9 mouse cellular contexts compared by ENCODE assay signal in the genomic region with DNA sequence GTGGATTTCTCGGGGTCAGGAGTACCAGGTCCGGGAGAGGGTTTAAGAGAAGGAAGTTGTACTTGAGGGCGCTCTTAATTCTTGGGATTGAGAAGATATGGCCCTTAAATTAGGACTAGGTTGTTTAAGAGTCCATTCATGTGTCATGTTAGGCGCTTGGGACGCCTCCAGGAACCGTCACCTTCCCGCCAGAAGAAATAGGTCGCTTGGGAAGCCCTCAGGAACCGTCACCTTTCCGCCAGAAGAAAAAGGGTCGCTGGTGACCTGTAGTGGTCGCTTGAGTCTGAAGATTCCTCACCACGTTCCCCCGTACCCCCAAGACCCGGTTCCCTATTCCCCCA. TPM values are rescaled to one million over a fixed set of nuclear protein-coding genes. Genes with fewer than 3 reads are reported as not detected.
DNase-seq lines count a peak whose midpoint lies in the region; ATAC-seq and TF ChIP-seq lines count a peak whose summit lies in the region.
"Had no signal": no experiment of that assay in that cellular context is flagged by ENCODE, and none has a peak within 500 bp of the region (broad histone marks: within the 10 kb centered on the region; RNA-seq: fewer than 3 reads in every experiment).

No protein-coding gene starts in this region.

- no peak for ATAC-seq in G1E (ENCODE audit: extremely low read depth, insufficient number of reproducible peaks, low FRiP score, poor library complexity, severe bottlenecking)
- ATAC-seq in intestine, embryonic 16.5 days, result no peak

- no peaks in the 10 kb centered on the region for H3K27me3 ChIP-seq in G1E (ENCODE audit: insufficient read depth, low read length)
- no peaks in the 10 kb centered on the region for H3K27me3 ChIP-seq in intestine, embryonic 16.5 days (replicated peaks; ENCODE audit: control insufficient read depth, insufficient read depth, low read length)
- H3K27me3 ChIP-seq in midbrain, embryonic 10.5 days (ENCODE audit: low read depth, poor library complexity, severe bottlenecking), result no peaks in the 10 kb centered on the region

- TF ChIP-seq POLR2A in embryonic fibroblast, embryonic 13.5 days (IDR thresholded peaks at IDR 0.05; ENCODE audit: low read depth, low read length), result no peak

- H3K4me2 ChIP-seq in intestine, embryonic 16.5 days (ENCODE audit: low read depth, low read length), result peak overlapping the region; percentile 84

- H3K9ac ChIP-seq in intestine, embryonic 16.5 days (ENCODE audit: low read depth, low read length), result peak overlapping the region; percentile 97

- DNase-seq in gastrocnemius, adult 2 months, result peak; percentile 23
- no peak for DNase-seq in gastrocnemius, postnatal 36 days
- no peak for DNase-seq in G1E (ENCODE audit: low spot score)
- DNase-seq in midbrain, embryonic 10.5 days (ENCODE audit: low spot score), result no peak
- peak; percentile 20 for DNase-seq in thymus, postnatal 4 days
- DNase-seq in spleen, postnatal 36 days (ENCODE audit: low spot score in 2 of 2), result no peak

- no peak for TF ChIP-seq CTCF in gastrocnemius, adult 2 months (IDR thresholded peaks at IDR 0.05)
- TF ChIP-seq CTCF in G1E (IDR thresholded peaks at IDR 0.05; ENCODE audit: low read depth, low read length), result no peak
- no peak for TF ChIP-seq CTCF in embryonic fibroblast, embryonic 13.5 days (IDR thresholded peaks at IDR 0.05; ENCODE audit: borderline replicate concordance, insufficient read depth, low read length)

- peaks cover 29% of the 10 kb centered on the region for H3K4me1 ChIP-seq in G1E (ENCODE audit: insufficient read depth, low read depth, low read length)
- H3K4me1 ChIP-seq in embryonic fibroblast, embryonic 13.5 days (ENCODE audit: control insufficient read depth, insufficient read depth, low read length), result peaks cover 9% of the 10 kb centered on the region
- peaks cover 25% of the 10 kb centered on the region for H3K4me1 ChIP-seq in intestine, embryonic 16.5 days (ENCODE audit: control insufficient read depth, insufficient read depth, low read length)
- H3K4me1 ChIP-seq in midbrain, embryonic 10.5 days, result peaks cover 33% of the 10 kb centered on the region

- peak overlapping the region; percentile 94 for H3K27ac ChIP-seq in gastrocnemius, adult 2 months
- peak overlapping the region; percentile 99 for H3K27ac ChIP-seq in embryonic fibroblast, embryonic 13.5 days (ENCODE audit: insufficient read depth, low read length)
- H3K27ac ChIP-seq in intestine, embryonic 16.5 days (ENCODE audit: low read length), result peak overlapping the region; percentile 99
- H3K27ac ChIP-seq in midbrain, embryonic 10.5 days (replicated peaks), result peak overlapping the region; percentile 100

- H3K9me3 ChIP-seq in G1E (replicated peaks), result no peaks in the 10 kb centered on the region
- H3K9me3 ChIP-seq in intestine, embryonic 16.5 days (ENCODE audit: control insufficient read depth, low read length), result no peaks in the 10 kb centered on the region
- H3K9me3 ChIP-seq in midbrain, embryonic 10.5 days (replicated peaks), result no peaks in the 10 kb centered on the region

- under 1% methylated on average over 15 of the region's 15 CpGs for WGBS in intestine, embryonic 16.5 days
- under 1% methylated on average over 15 of the region's 15 CpGs for WGBS in midbrain, embryonic 10.5 days

- intact Hi-C loops in gastrocnemius, adult 2 months (cut with DNase I), result no loop called here
- intact Hi-C loops in gastrocnemius, postnatal 36 days (cut with DNase I), result no loop called here

- peak overlapping the region; percentile 90 for H3K4me3 ChIP-seq in gastrocnemius, adult 2 months
- peak overlapping the region; percentile 82 for H3K4me3 ChIP-seq in G1E (ENCODE audit: low read depth, low read length)
- H3K4me3 ChIP-seq in embryonic fibroblast, embryonic 13.5 days (ENCODE audit: insufficient read depth, low read length), result peak overlapping the region; percentile 89
- H3K4me3 ChIP-seq in intestine, embryonic 16.5 days (ENCODE audit: low read length), result peak overlapping the region; percentile 91
- peak overlapping the region; percentile 98 for H3K4me3 ChIP-seq in midbrain, embryonic 10.5 days

- H3K36me3 ChIP-seq in G1E (replicated peaks), result peaks cover 23% of the 10 kb centered on the region
- no peaks in the 10 kb centered on the region for H3K36me3 ChIP-seq in intestine, embryonic 16.5 days (ENCODE audit: control insufficient read depth, insufficient read depth, low read length)
- peaks cover 10% of the 10 kb centered on the region for H3K36me3 ChIP-seq in midbrain, embryonic 10.5 days

RNA-seq across cellular contexts. Expression of gene Txndc12, which starts 0.5 kb away (rescaled TPM):
- 10 to 100 TPM; 10.7 to 11.9 TPM for total RNA-seq in gastrocnemius, adult 2 months (2021)
- 10 to 100 TPM; 11.5 to 13.3 TPM for total RNA-seq in gastrocnemius, postnatal 36 days (2021)
- total RNA-seq in G1E (2014; fragmentation: Nextera tagmentation) (76.2 and 79.1 TPM in 2 replicates), G1E (2017) (54.4 and 56.6 TPM in 2 replicates)
- polyA plus RNA-seq in G1E (2012), result 7.7 and 10.2 TPM in 2 replicates
- polyA plus RNA-seq in embryonic fibroblast, embryonic 13.5 days (2011; ENCODE audit: insufficient read length, low read depth, missing spikeins), result 80.6 and 94.9 TPM in 2 replicates
- 81.9 and 91.0 TPM in 2 replicates for polyA plus RNA-seq in intestine, embryonic 16.5 days (2015; fragmentation: Nextera tagmentation; extraction: Ambion mirVana)
- polyA plus RNA-seq in midbrain, embryonic 10.5 days (2016; fragmentation: Nextera tagmentation; extraction: Ambion mirVana), result 93.5 and 102 TPM in 2 replicates

RNA-seq across cellular contexts. Expression of gene Btf3l4, which starts 1.5 kb away (rescaled TPM):
- 10 to 100 TPM; 40.4 to 41.1 TPM for total RNA-seq in gastrocnemius, adult 2 months (2021)
- 10 to 100 TPM; 43.3 to 44.6 TPM for total RNA-seq in gastrocnemius, postnatal 36 days (2021)
- total RNA-seq in G1E (2014; fragmentation: Nextera tagmentation) (115 and 119 TPM in 2 replicates), G1E (2017) (62.1 and 88.3 TPM in 2 replicates)
- polyA plus RNA-seq in G1E (2012), result 8.8 and 9.8 TPM in 2 replicates
- polyA plus RNA-seq in embryonic fibroblast, embryonic 13.5 days (2011; ENCODE audit: insufficient read length, low read depth, missing spikeins), result 124 and 161 TPM in 2 replicates
- polyA plus RNA-seq in intestine, embryonic 16.5 days (2015; fragmentation: Nextera tagmentation; extraction: Ambion mirVana), result 113 and 115 TPM in 2 replicates
- 213 and 242 TPM in 2 replicates for polyA plus RNA-seq in midbrain, embryonic 10.5 days (2016; fragmentation: Nextera tagmentation; extraction: Ambion mirVana)

RNA-seq across cellular contexts. Expression of gene Kti12, which starts 12.6 kb away (rescaled TPM):
- total RNA-seq in gastrocnemius, adult 2 months (2021), result 10 to 100 TPM; 21.2 to 26.9 TPM
- 10 to 100 TPM; 18.9 to 21.7 TPM for total RNA-seq in gastrocnemius, postnatal 36 days (2021)
- total RNA-seq in G1E (2014; fragmentation: Nextera tagmentation) (32.5 and 34.4 TPM in 2 replicates), G1E (2017) (36.9 and 39.3 TPM in 2 replicates)
- 89.1 and 98.8 TPM in 2 replicates for polyA plus RNA-seq in G1E (2012)
- 15.5 and 16.4 TPM in 2 replicates for polyA plus RNA-seq in embryonic fibroblast, embryonic 13.5 days (2011; ENCODE audit: insufficient read length, low read depth, missing spikeins)
- polyA plus RNA-seq in intestine, embryonic 16.5 days (2015; fragmentation: Nextera tagmentation; extraction: Ambion mirVana), result 52.4 and 53.2 TPM in 2 replicates
- polyA plus RNA-seq in midbrain, embryonic 10.5 days (2016; fragmentation: Nextera tagmentation; extraction: Ambion mirVana), result 53.4 and 62.2 TPM in 2 replicates

RNA-seq across cellular contexts. Expression of gene A730015C16Rik, which starts 13.5 kb away (rescaled TPM):
- total RNA-seq in gastrocnemius, adult 2 months (2021), result under 1 TPM in 1 of 2 experiments, not detected in 1; 0.20 TPM
- not detected for total RNA-seq in gastrocnemius, postnatal 36 days (2021)
- total RNA-seq in G1E (2014; fragmentation: Nextera tagmentation) (not detected in 2 replicates), G1E (2017) (0.35 and 0.60 TPM in 2 replicates)
- 0.07 TPM in 1 of 2 replicates, not detected in the other for polyA plus RNA-seq in G1E (2012)
- polyA plus RNA-seq in embryonic fibroblast, embryonic 13.5 days (2011; ENCODE audit: insufficient read length, low read depth, missing spikeins), result not detected in 2 replicates
- 0.83 and 1.1 TPM in 2 replicates for polyA plus RNA-seq in intestine, embryonic 16.5 days (2015; fragmentation: Nextera tagmentation; extraction: Ambion mirVana)
- 1.5 and 1.8 TPM in 2 replicates for polyA plus RNA-seq in midbrain, embryonic 10.5 days (2016; fragmentation: Nextera tagmentation; extraction: Ambion mirVana)
- total RNA-seq: heart, adult 18-20 months had no signal

RNA-seq across cellular contexts. Expression of gene Rab3b, which starts 43.9 kb away (rescaled TPM):
- total RNA-seq in gastrocnemius, adult 2 months (2021), result under 1 TPM in 1 of 2 experiments, not detected in 1; 0.42 TPM
- total RNA-seq in gastrocnemius, postnatal 36 days (2021), result under 1 TPM in 1 of 2 experiments, not detected in 1; 0.32 TPM
- total RNA-seq in G1E (2014; fragmentation: Nextera tagmentation), result not detected in 2 replicates
- total RNA-seq in G1E (2017), result 0.05 and 0.06 TPM in 2 replicates
- polyA plus RNA-seq in G1E (2012), result 0.13 TPM in 1 of 2 replicates, not detected in the other
- polyA plus RNA-seq in embryonic fibroblast, embryonic 13.5 days (2011; ENCODE audit: insufficient read length, low read depth, missing spikeins), result 4.8 and 7.4 TPM in 2 replicates
- 8.6 and 9.8 TPM in 2 replicates for polyA plus RNA-seq in intestine, embryonic 16.5 days (2015; fragmentation: Nextera tagmentation; extraction: Ambion mirVana)
- 32.6 and 32.8 TPM in 2 replicates for polyA plus RNA-seq in midbrain, embryonic 10.5 days (2016; fragmentation: Nextera tagmentation; extraction: Ambion mirVana)

Comparison
In these comparisons a context has a peak if more than half of its experiments do, and no peak if none do; other contexts are left out.
1. DNase-seq: peak in gastrocnemius, adult 2 months (single experiment) and thymus, postnatal 4 days (single experiment); none in gastrocnemius, postnatal 36 days (0 of 2), G1E (single experiment), midbrain, embryonic 10.5 days (single experiment) and spleen, postnatal 36 days (0 of 2).
2. RNA of gene Btf3l4, which starts 1.5 kb away (polyA plus RNA-seq): 213 to 242 TPM in midbrain, embryonic 10.5 days, 124 to 161 TPM in embryonic fibroblast, embryonic 13.5 days and 113 to 115 TPM in intestine, embryonic 16.5 days; 8.8 to 9.8 TPM in G1E; every median in the first group is over 10 times any median in the second.
3. Peak in every context shown above with its lines, with median percentiles within 50 percentile points of each other: H3K27ac ChIP-seq and H3K4me3 ChIP-seq.